Mouse (Mus musculus) olfactory bulb, adult 2 months (tissue): ENCODE measurements around the gene Samd9l.

ENCODE experiments used
- CTCF ChIP-seq: fragments of 200-500 bp; IDR thresholded peaks from 2 replicates; pipeline ENCODE4 v1.5.1; 2012; ENCODE audit warnings: low read depth, mild to moderate bottlenecking, low read length, moderate library complexity; ENCODE audit not compliant: insufficient read depth
- POLR2A ChIP-seq: fragments of 200-500 bp; IDR thresholded peaks from 2 replicates; pipeline ENCODE4 v1.6.1; 2012; ENCODE audit warnings: mild to moderate bottlenecking, low read depth, low read length, moderate library complexity; ENCODE audit not compliant: insufficient read depth

- TF ChIP-seq CTCF (no peak), POLR2A (no peak)
These were observed 20.2 kb downstream of the Samd9l start for GRCm38 (mm10) chr6:3379146-3379545.
